In genomic region chr3:146812901-146813393, GRCm38 (mm10) we compare ENCODE assay signal across 8 mouse cellular contexts. TPM values are rescaled to one million over a fixed set of nuclear protein-coding genes. Genes with fewer than 3 reads are reported as not detected.
DNase-seq lines count a peak whose midpoint lies in the region; ATAC-seq lines count a peak whose summit lies in the region.

Prkacb (minus strand) TSS chr3:146812990.

- peak within 1 kb of the TSS; percentile 99 for H3K27ac ChIP-seq in hindbrain, embryonic 15.5 days (replicated peaks)

- WGBS in hindbrain, embryonic 15.5 days = under 1% methylated on average over 59 of the region's 60 CpGs

- H3K4me2 ChIP-seq in hindbrain, embryonic 15.5 days = peak within 1 kb of the TSS; percentile 88

- ATAC-seq in hindbrain, embryonic 15.5 days (ENCODE audit: low FRiP score, low read depth) = peak; percentile 97

- peaks cover 18% of the 10 kb centered on the region for H3K4me1 ChIP-seq in hindbrain, embryonic 15.5 days (replicated peaks)

- H3K36me3 ChIP-seq in hindbrain, embryonic 15.5 days = no peaks in the 10 kb centered on the region

- peak; percentile 84 for DNase-seq in R1 (ENCODE audit: low read depth, low spot score)
- peak; percentile 96 to 97 for DNase-seq in cerebellum, postnatal 25 days
- DNase-seq in frontal cortex, postnatal 36 days (ENCODE audit: low spot score in 2 of 2) = peak; percentile 90 to 92
- DNase-seq in left cerebral cortex, adult 11 months (ENCODE audit: low spot score) = peak; percentile 80
- DNase-seq in lung, postnatal 4 days = peak; percentile 93 to 96
- peak; percentile 83 for DNase-seq in retina, postnatal 7 days (ENCODE audit: low read depth, low spot score)
- DNase-seq in urinary bladder, adult 2 months (ENCODE audit: low spot score) = peak; percentile 93

- no peaks in the 10 kb centered on the region for H3K27me3 ChIP-seq in hindbrain, embryonic 15.5 days

- no peaks in the 10 kb centered on the region for H3K9me3 ChIP-seq in hindbrain, embryonic 15.5 days

- peak within 1 kb of the TSS; percentile 99 for H3K4me3 ChIP-seq in hindbrain, embryonic 15.5 days

- H3K9ac ChIP-seq in hindbrain, embryonic 15.5 days = peak within 1 kb of the TSS; percentile 95

RNA-seq across cellular contexts. Expression of gene Prkacb, which starts in this region (rescaled TPM):
- polyA plus RNA-seq in hindbrain, embryonic 15.5 days (2015; fragmentation: Nextera tagmentation; extraction: Ambion mirVana) = 181 and 186 TPM in 2 replicates
- 82.5 and 105 TPM in 2 replicates for polyA plus RNA-seq in urinary bladder, adult 2 months (2012; rRNA removed)

Comparison
In these comparisons a context has a peak if more than half of its experiments do, and no peak if none do; other contexts are left out.
1. Peak in every context shown above with its lines: DNase-seq, ATAC-seq, H3K4me3 ChIP-seq and H3K27ac ChIP-seq.